Comparison of ENCODE assay signal across 27 mouse cellular contexts in the genomic region with DNA sequence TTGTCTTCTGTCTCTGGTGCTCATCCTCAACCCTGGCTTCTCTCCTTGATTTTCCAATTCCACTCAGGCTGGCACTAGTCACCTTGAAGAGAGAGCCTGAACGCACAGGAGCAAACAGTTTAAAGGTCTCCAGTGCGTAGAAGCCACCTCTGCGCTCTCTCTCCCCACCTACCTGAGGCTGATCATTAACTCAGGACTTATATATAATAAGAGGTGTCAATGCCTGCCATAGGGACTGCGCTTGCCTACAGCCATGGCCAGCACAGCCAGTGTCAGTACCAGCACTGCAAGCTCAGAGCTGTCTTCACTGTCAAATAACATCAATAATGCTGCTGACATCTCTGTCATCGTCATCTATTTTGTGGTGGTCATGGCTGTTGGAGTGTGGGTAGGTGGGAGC. TPM values are rescaled to one million over a fixed set of nuclear protein-coding genes. Genes with fewer than 3 reads are reported as not detected.
A peak's percentile ranks its signal among the peaks of the same experiment; 100 is the strongest.
DNase-seq lines count a peak whose midpoint lies in the region; ATAC-seq and TF ChIP-seq lines count a peak whose summit lies in the region.
"Had no signal": no experiment of that assay in that cellular context is flagged by ENCODE, and none has a peak within 500 bp of the region (broad histone marks: within the 10 kb centered on the region; RNA-seq: fewer than 3 reads in every experiment).

Gene Slc5a4a (plus strand): TSS at position 174 of the 400 bp plus-strand sequence.

- no peaks in the 10 kb centered on the region for H3K27me3 ChIP-seq in intestine, embryonic 15.5 days (replicated peaks)
- H3K27me3 ChIP-seq in intestine, postnatal 0 days (replicated peaks; ENCODE audit: control insufficient read depth, insufficient read depth, low read length): no peaks in the 10 kb centered on the region
- H3K27me3 ChIP-seq in midbrain, postnatal 0 days (ENCODE audit: insufficient read depth, low read length): no peaks in the 10 kb centered on the region
- H3K27me3 ChIP-seq: embryonic facial prominence, embryonic 13.5 days; embryonic facial prominence, embryonic 15.5 days; forebrain, embryonic 12.5 days had no signal

- H3K4me2 ChIP-seq in intestine, embryonic 15.5 days (replicated peaks): 0 out of 2 replicates have a peak within 1 kb of the TSS, but pooled peaks have one; percentile 24
- H3K4me2 ChIP-seq in intestine, postnatal 0 days (replicated peaks; ENCODE audit: low read depth): peak within 1 kb of the TSS; percentile 35
- H3K4me2 ChIP-seq in midbrain, postnatal 0 days (ENCODE audit: low read depth, low read length, poor library complexity, severe bottlenecking): no peak within 1 kb of the TSS
- H3K4me2 ChIP-seq: embryonic facial prominence, embryonic 13.5 days; embryonic facial prominence, embryonic 15.5 days; forebrain, embryonic 12.5 days had no signal

- WGBS in intestine, embryonic 15.5 days: 64% methylated on average over 5 of the region's 5 CpGs
- WGBS in intestine, postnatal 0 days: 48% methylated on average over 5 of the region's 5 CpGs
- 91% methylated on average over 5 of the region's 5 CpGs for WGBS in midbrain, postnatal 0 days

- H3K36me3 ChIP-seq in intestine, embryonic 15.5 days: no peaks in the 10 kb centered on the region
- H3K36me3 ChIP-seq in intestine, postnatal 0 days (ENCODE audit: control insufficient read depth, insufficient read depth): no peaks in the 10 kb centered on the region
- H3K36me3 ChIP-seq in midbrain, postnatal 0 days (ENCODE audit: insufficient read depth, low read length): no peaks in the 10 kb centered on the region
- H3K36me3 ChIP-seq: embryonic facial prominence, embryonic 13.5 days; embryonic facial prominence, embryonic 15.5 days; forebrain, embryonic 10.5 days; forebrain, embryonic 12.5 days had no signal

- H3K9ac ChIP-seq in intestine, embryonic 15.5 days: no peak within 1 kb of the TSS; the same call in 1 of the 2 replicates
- H3K9ac ChIP-seq in intestine, postnatal 0 days (ENCODE audit: low read depth, low read length): no peak within 1 kb of the TSS
- H3K9ac ChIP-seq in midbrain, postnatal 0 days (replicated peaks; ENCODE audit: low read length, poor library complexity, severe bottlenecking): no peak within 1 kb of the TSS
- H3K9ac ChIP-seq: embryonic facial prominence, embryonic 13.5 days; embryonic facial prominence, embryonic 15.5 days; forebrain, embryonic 12.5 days had no signal

- peak; percentile 30 for DNase-seq in yolk sac, embryonic 10.5 days (ENCODE audit: low spot score)
- DNase-seq in midbrain, postnatal 0 days (ENCODE audit: low spot score): no peak
- DNase-seq in natural killer cell, adult 2 months (ENCODE audit: low spot score in 2 of 2): no peak
- no peak for DNase-seq in layer of hippocampus, adult 18-20 months (ENCODE audit: low spot score in 2 of 2)
- DNase-seq: adrenal gland, adult 2 months; adrenal gland, postnatal 10 days; adrenal gland, postnatal 25 days; cerebellum, adult 11 months; cerebellum, adult 18-20 months; cerebellum, adult 9-10 months; cerebellum, postnatal 10 days; cerebellum, postnatal 36 days; embryo, embryonic 11 days had no signal

- H3K27ac ChIP-seq in intestine, embryonic 15.5 days: no peak within 1 kb of the TSS
- H3K27ac ChIP-seq in intestine, postnatal 0 days (ENCODE audit: low read depth, low read length): peak within 1 kb of the TSS; percentile 35; the same call in 1 of the 2 replicates
- H3K27ac ChIP-seq in midbrain, postnatal 0 days (ENCODE audit: low read depth, low read length): no peak within 1 kb of the TSS
- H3K27ac ChIP-seq: embryonic facial prominence, embryonic 13.5 days; embryonic facial prominence, embryonic 15.5 days; forebrain, embryonic 10.5 days; forebrain, embryonic 12.5 days had no signal

- H3K4me3 ChIP-seq in intestine, embryonic 15.5 days (replicated peaks): no peak within 1 kb of the TSS
- no peak within 1 kb of the TSS for H3K4me3 ChIP-seq in intestine, postnatal 0 days (ENCODE audit: low read depth, low read length)
- H3K4me3 ChIP-seq in midbrain, postnatal 0 days (ENCODE audit: low read depth, low read length): no peak within 1 kb of the TSS
- H3K4me3 ChIP-seq: embryonic facial prominence, embryonic 13.5 days; embryonic facial prominence, embryonic 15.5 days; erythroblast, embryonic 14.5 days; forebrain, embryonic 10.5 days; forebrain, embryonic 12.5 days had no signal

- no peaks in the 10 kb centered on the region for H3K4me1 ChIP-seq in intestine, embryonic 15.5 days (replicated peaks)
- no peaks in the 10 kb centered on the region for H3K4me1 ChIP-seq in intestine, postnatal 0 days (replicated peaks; ENCODE audit: control insufficient read depth, insufficient read depth, low read length)
- no peaks in the 10 kb centered on the region for H3K4me1 ChIP-seq in midbrain, postnatal 0 days (ENCODE audit: insufficient read depth, low read length)
- H3K4me1 ChIP-seq: embryonic facial prominence, embryonic 13.5 days; embryonic facial prominence, embryonic 15.5 days; forebrain, embryonic 10.5 days; forebrain, embryonic 12.5 days had no signal

- ATAC-seq in intestine, embryonic 15.5 days: peak; percentile 93
- ATAC-seq in intestine, postnatal 0 days: peak; percentile 85
- ATAC-seq in midbrain, postnatal 0 days (ENCODE audit: low FRiP score): no peak
- ATAC-seq: forebrain, embryonic 14.5 days; forebrain, embryonic 16.5 days had no signal

- TF ChIP-seq CTCF in intestine, postnatal 0 days (IDR thresholded peaks at IDR 0.05; ENCODE audit: low read depth): no peak
- no peak for TF ChIP-seq CTCF in midbrain, postnatal 0 days (IDR thresholded peaks at IDR 0.05)

- no peaks in the 10 kb centered on the region for H3K9me3 ChIP-seq in intestine, embryonic 15.5 days
- H3K9me3 ChIP-seq in intestine, postnatal 0 days (ENCODE audit: control insufficient read depth): no peaks in the 10 kb centered on the region
- no peaks in the 10 kb centered on the region for H3K9me3 ChIP-seq in midbrain, postnatal 0 days (ENCODE audit: low read length)
- H3K9me3 ChIP-seq: embryonic facial prominence, embryonic 13.5 days; embryonic facial prominence, embryonic 15.5 days; forebrain, embryonic 10.5 days; forebrain, embryonic 12.5 days had no signal

RNA-seq across cellular contexts. Expression of gene Slc5a4a, which starts in this region (rescaled TPM):
- 0.23 TPM in 1 of 2 replicates, not detected in the other for polyA plus RNA-seq in intestine, embryonic 15.5 days (2015; fragmentation: Nextera tagmentation; extraction: Ambion mirVana)
- polyA plus RNA-seq in intestine, postnatal 0 days (2015; fragmentation: Nextera tagmentation; extraction: Ambion mirVana): 0.31 and 0.39 TPM in 2 replicates
- total RNA-seq in midbrain, postnatal 0 days (2014; rRNA removed): 1.2 TPM in 1 of 2 replicates, not detected in the other
- polyA plus RNA-seq in midbrain, postnatal 0 days (2015; fragmentation: Nextera tagmentation; extraction: Ambion mirVana): 0.10 and 0.12 TPM in 2 replicates
- not detected for total RNA-seq in layer of hippocampus, adult 18-20 months (2021)
- total RNA-seq: adrenal gland, adult 2 months; adrenal gland, postnatal 10 days; adrenal gland, postnatal 25 days; adrenal gland, postnatal 4 days; common myeloid progenitor, adult 5-6 weeks; MEL had no signal
- polyA plus RNA-seq: adrenal gland, adult 2 months; C2C12; embryonic facial prominence, embryonic 11.5 days; embryonic facial prominence, embryonic 13.5 days; embryonic facial prominence, embryonic 15.5 days; erythroblast, embryonic 14.5 days; forebrain, embryonic 10.5 days; forebrain, embryonic 12.5 days; forebrain, embryonic 14.5 days; forebrain, embryonic 16.5 days had no signal

Comparison
In these comparisons a context has a peak if more than half of its experiments do, and no peak if none do; other contexts are left out.
1. Peak in ATAC-seq and H3K4me2 ChIP-seq in intestine, embryonic 15.5 days; RNA of the gene not detected or under 1 TPM.
2. Peak in ATAC-seq, H3K27ac ChIP-seq and H3K4me2 ChIP-seq in intestine, postnatal 0 days; RNA of the gene not detected or under 1 TPM.